Mouse (Mus musculus): ENCODE measurements around the gene Adora1.

The Adora1 gene

GRCm38 (mm10) chr1:134236142-134236541 is 911 bp upstream of the Adora1 start:
- no peak for DNase-seq

GRCm38 (mm10) chr1:134234455-134235390 is 508 bp downstream of the Adora1 start:
- no peak for DNase-seq

DNA sequence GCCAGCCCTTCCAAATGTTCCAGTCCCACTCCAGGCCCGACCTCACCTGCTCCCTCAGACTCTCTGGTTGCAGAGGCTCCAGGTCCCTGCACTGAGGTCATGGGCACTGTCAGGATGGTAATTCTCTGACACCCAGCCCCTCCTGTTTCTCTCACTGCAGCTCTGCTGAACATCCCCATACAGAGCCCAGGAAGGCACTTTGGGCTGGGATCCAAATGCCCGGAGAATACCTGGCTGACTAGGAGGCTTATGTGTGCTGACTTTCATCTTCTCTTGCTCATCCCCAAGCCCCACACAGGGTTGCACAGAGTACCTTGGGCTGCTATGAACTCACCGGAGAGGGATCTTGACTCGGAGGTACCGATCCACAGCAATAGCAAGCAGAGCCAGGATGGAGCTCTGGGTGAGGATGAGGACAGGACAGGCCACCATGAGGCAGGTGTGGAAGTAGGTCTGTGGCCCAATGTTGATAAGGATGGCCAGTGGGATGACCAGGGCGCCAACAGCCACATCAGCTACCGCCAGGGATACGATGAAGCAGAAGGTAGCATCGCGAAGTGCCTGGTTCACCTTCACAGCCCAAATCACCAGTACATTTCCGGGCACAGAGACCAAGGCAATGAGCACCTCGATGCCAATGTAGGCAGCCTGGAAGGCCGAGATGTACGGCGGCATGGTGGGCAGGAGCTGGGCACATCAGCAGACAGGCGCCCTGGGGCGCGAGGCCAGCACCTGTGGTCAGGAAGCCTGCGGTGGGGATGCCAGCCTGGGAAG is 1.4 kb downstream of the Adora1 start:
- DNase-seq = no peak

- no peak for DNase-seq
Measured at GRCm38 (mm10) chr1:134232778-134233531, 2.3 kb downstream of the Adora1 start.

DNA sequence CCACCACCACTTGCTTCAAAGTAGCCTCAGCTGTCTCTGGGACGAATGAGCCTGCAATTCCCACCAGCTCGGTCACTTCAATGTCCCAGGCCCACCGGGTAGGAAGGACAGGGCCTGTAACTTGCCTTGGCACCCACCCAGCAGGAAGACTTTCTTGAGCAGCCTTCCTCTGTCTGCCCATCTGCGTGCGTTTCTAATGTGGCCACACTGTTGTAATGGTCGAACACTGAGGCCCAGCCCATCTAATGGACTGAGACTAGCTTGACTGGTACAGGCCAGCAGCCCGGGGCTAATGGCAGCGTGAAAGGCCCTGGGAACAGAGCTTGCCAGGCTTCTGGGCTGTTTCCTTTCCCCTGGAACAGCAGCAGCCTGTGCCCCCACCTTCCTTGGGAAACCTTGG is 2.9 kb downstream of the Adora1 start:
- no peak for DNase-seq

DNA sequence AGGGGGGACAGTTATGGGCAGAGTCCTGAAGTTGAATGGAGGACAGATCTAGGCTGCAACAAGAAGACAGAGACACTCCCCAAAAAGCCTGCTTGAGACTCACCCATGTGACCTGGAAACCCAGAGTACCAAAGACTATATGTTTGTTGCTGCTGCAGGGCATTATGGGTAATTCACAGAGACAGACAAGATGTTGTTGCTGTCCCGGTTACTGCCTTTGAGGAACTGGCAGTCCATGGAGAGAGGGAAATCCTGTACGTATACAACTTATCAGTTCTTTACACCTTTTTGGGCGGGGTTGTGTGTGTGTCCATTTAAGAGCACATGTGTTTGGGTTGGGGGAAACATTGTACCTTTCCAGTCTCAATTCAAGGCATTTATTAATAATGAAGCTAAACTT is 3.5 kb downstream of the Adora1 start:
- DNase-seq = no peak

DNA sequence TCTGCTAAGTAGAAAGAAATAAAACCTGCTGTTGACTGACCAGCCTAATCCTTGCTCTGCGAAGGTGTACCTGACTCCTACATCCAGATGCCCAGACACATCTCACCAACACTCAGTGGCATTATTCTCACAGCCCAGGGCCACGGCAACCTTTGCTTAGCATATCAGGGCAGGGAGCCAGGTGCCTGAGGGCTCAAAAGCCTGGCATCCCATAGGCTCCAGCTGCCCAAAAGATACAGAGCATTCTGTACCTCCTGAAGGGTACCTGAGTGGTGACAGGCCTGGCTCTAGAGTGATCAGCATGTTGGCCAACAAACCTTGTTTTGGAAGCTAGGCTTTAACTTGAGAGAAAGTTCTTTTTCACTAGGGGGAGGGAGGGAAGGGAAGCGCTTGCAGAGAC is 4.0 kb downstream of the Adora1 start:
- DNase-seq = no peak

DNA sequence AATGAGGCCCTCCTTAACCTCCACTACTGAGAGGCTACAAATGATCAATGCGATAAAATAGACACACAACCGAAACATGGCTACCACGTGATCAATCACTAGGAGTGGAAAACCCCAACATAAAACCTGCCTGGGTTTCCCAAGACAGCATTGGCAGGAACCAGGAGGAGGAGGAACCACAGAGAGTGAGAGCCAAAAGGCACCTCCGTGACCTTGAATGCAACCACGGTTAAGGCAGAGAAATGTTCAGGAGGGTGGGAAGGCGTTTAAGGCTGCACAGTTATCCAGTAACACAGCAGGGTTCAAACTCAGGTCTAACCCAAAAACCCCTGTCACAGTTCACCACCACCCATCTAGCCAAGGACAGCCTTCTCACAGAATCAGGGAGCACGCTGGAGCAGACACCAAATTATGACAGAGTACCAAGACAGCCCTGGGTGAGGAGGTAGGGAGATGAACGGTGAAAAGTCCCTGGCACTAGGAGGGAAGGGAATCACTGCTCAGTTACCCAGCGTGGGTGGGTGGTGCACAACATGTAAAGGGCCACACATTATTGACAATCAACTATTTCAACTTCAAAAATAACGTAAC is 4.5 kb downstream of the Adora1 start:
- no peak for DNase-seq

- no peak for DNase-seq
Measured at GRCm38 (mm10) chr1:134229806-134230575, 5.2 kb downstream of the Adora1 start.

- no peak for DNase-seq
Measured at GRCm38 (mm10) chr1:134226739-134227138, 8.5 kb downstream of the Adora1 start.

- no peak for DNase-seq
Measured at GRCm38 (mm10) chr1:134225375-134225774, 9.9 kb downstream of the Adora1 start.

- no peak for DNase-seq
Measured at GRCm38 (mm10) chr1:134224649-134225227, 10.5 kb downstream of the Adora1 start.

DNA sequence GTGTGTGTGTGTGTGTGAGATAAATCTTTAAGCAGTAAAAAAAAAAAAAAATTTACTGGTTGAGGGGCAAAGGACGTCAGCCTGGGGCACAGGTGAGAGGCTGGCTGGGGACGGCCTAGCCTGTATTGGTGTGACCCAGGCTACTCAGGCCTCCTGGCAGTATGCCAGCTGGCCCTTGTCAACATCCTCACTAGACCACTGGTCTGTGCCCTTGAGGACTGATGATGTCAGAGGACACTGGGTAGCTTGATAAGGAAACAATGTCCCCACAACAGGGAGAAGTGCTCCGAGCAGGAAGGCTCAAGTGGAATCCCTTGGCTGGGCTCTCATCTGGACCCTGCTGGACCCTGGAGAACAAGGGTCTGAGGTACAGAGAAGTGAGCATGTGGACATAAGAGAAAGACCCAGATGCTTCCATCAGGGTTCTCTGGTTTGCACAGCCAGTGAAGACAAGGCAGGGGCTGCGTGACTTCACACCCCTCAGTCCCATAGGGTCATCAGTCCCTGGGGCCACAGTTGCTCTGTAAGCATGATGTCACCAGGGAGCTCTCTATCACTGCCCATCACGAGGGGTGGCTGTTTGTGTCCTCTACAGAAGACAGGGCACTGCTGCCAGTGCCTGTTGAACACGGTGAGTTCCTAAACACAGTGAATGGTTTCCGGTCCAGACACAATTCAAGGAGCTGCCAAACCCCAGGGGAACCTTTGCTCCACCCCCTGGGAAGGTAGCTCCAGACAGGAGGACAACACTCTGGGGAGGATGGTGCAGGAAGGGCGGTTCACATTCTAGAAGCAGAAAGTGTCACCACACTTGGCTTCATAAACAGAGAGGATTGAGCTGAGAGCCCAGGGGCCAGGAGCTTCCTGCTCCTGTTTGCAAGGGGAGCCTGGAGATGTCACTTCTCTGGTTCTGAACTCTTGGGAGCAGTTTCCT is 12.8 kb downstream of the Adora1 start:
- no peak for DNase-seq

- no peak for DNase-seq
Measured at GRCm38 (mm10) chr1:134221172-134221571, 14.1 kb downstream of the Adora1 start.

DNA sequence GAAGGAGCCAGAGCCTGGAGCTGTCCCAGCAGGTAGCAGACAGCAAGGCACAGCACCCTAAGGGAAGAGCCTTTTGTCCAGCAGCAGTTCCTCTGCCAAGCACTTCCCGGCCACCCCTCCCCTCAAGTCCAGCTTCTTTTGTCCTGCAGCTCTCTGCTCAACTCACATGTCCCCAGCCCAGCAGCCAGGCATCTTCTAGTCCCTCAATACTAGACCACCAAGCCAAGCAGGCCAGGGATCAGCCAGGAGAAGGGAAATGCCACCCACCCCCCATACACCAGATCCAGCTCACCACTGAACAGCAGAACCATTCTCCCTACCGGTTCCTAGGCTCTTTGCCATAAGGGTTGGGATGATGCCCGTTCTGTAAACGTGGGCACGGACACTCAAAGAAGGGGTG is 15.6 kb downstream of the Adora1 start:
- no peak for DNase-seq

GRCm38 (mm10) chr1:134217942-134218341 is 17.3 kb downstream of the Adora1 start:
- DNase-seq = no peak

- no peak for DNase-seq
Measured at GRCm38 (mm10) chr1:134217028-134217481, 18.2 kb downstream of the Adora1 start.

DNA sequence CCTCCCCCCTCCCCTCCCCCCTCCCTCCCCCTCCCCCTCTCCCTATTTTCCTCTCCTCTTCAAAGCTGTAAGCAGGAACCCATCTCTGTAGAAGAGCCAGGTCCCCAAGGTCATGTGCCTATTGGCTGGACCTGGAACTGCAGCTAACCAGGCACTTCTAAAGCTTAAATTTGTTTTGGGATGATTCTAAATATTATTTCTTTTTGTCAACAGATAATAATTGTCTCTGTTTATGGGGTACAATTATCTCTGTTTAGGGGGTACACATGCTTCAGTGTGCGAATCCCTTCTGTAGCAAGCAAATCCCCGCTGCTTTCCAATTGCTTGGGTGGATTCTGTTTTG is 18.6 kb downstream of the Adora1 start:
- DNase-seq = no peak

- no peak for DNase-seq
Measured at GRCm38 (mm10) chr1:134215751-134216628, 19.2 kb downstream of the Adora1 start.
